Mouse (Mus musculus): ENCODE results near the gene Gnat2. TPM values are rescaled to one million over a fixed set of nuclear protein-coding genes. Genes with fewer than 3 reads are reported as not detected.

Gene Gnat2
- polyA plus RNA-seq (2015; fragmentation: Nextera tagmentation; extraction: Ambion mirVana) = 0.10 and 0.43 TPM in 2 replicates

DNA sequence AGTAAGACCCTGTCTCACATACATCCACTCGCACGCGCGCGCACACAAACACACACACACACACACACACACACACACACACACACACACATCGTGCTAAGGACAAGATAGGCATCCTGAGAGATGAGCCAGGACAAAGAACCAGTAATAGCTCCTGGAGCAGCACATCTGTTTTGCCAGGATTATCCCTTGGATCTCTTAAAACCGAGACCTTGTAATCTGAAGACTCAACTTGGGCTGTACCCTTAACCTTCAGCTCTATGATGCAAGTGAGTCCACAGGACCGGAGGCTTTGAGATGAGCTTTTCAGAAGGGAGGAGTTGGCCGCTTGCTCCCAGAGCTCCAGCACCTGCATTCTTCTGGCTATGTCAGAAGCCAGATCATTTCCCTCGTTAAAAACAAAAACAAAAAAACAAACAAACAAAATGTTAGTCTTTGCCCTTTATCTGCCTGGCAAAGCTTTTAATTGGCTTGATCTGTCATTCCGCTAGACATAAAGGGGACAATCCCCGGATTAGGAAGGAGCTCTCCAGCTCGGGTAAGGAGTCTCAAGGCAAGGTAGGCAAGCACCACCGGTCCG is at the start of gene Gnat2:
Gnat2 (plus strand) TSS at position 254 of the 580 bp plus-strand sequence.
- Histone ChIP-seq H3K27me3 (no peaks in the 10 kb centered on the region), H3K9ac (no peak within 1 kb of the TSS), H3K27ac (no peak within 1 kb of the TSS), H3K4me3 (no peak within 1 kb of the TSS), H3K4me1 (replicated peaks) (peaks cover 4% of the 10 kb centered on the region; the same call in 1 of the 2 replicates), H3K36me3 (no peaks in the 10 kb centered on the region), H3K4me2 (no peak within 1 kb of the TSS), H3K9me3 (no peaks in the 10 kb centered on the region)
- 88% methylated on average over 15 of the region's 15 CpGs for WGBS
- no peak for ATAC-seq (ENCODE audit: low FRiP score)

DNA sequence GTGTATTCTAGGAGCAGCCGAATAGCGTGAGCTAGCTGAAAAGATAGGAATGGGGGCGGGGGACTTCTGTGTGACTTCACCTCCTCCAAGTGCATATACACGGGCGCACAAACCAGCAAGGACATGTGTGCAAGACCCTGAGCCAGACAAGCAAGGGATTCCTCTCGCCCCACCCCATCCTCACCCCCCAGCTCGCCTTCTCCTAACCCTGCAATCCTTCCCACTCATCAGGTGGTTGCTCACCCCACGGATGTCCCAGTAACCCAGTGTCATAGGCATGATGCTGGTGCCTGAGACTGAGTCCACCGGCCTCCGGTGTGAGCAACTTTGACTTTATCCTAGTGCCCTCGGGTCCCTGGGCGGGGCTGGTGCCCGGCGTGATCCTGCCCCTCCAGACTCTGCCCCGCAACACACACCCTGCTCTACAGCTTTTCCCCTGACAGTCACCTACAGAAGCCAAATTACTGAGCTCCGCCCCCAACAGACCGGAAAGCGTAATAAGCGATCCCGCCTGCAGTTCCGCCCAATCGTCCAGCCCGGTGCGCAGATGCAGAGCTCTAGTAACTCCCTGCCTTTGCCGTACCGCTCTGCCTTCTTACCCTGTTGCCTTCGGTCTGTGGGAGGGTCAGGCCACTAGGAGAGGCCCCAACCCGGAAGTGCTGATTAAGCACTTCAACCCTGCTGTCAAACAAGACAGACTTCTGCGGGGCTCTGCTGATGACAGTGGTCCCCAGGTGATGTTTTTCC is 48.0 kb upstream of the Gnat2 start, which contains the start of gene Gstm4:
Gstm4 (minus strand) TSS at position 501 of the 747 bp plus-strand sequence.
- Histone ChIP-seq H3K9ac (peak within 1 kb of the TSS; percentile 73), H3K4me1 (replicated peaks) (peaks cover 12% of the 10 kb centered on the region), H3K36me3 (no peaks in the 10 kb centered on the region), H3K27me3 (0 out of 2 replicates have a peak, but pooled peaks cover 5% of the 10 kb centered on the region), H3K4me3 (peak within 1 kb of the TSS; percentile 56), H3K27ac (peak within 1 kb of the TSS; percentile 67), H3K9me3 (no peaks in the 10 kb centered on the region), H3K4me2 (peak within 1 kb of the TSS; percentile 87)
- WGBS = 6% methylated on average over 29 of the region's 29 CpGs
- peak; percentile 91 for ATAC-seq (ENCODE audit: low FRiP score)

DNA sequence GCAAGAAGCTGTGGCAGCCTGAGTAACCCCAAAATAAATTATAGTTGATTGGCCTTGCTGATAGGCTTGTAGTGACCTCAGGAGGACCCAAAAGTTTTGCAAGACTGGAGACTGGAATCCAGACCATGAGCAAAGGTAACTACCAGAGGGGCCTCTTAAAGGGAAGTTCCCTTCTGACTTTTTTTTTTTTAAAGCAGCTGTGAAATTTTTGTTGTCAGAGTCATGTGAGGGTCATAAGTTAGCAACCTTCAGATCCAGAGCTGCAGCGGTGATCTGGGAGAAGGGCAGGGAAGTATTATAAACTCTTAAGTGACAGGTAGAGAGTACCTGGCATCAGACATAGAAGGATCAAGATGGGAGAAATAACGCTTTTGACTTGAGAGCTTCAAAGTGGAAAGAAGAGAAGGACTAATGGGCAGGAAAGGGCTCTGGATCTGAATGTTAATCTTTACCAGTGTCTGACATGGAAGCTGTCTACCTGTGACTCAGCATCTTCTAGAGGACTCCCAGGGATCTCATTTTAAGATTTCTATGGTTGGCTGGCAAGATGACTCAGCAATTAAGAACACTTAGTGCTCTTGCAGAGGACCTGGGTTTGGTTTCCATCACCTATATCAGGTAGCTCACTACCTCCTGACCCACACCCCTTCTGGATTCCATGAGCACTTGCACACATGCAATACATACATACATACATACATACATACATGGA is 45.5 kb upstream of the Gnat2 start:
- no peak for ATAC-seq (ENCODE audit: low FRiP score)
- Histone ChIP-seq H3K4me2 (no peak overlapping the region), H3K27me3 (0 out of 2 replicates have a peak, but pooled peaks cover 5% of the 10 kb centered on the region), H3K4me1 (replicated peaks) (peaks cover 12% of the 10 kb centered on the region), H3K9me3 (no peaks in the 10 kb centered on the region), H3K9ac (no peak overlapping the region), H3K36me3 (no peaks in the 10 kb centered on the region), H3K27ac (no peak overlapping the region), H3K4me3 (no peak overlapping the region)
- 88% methylated on average over 2 of the region's 2 CpGs for WGBS

DNA sequence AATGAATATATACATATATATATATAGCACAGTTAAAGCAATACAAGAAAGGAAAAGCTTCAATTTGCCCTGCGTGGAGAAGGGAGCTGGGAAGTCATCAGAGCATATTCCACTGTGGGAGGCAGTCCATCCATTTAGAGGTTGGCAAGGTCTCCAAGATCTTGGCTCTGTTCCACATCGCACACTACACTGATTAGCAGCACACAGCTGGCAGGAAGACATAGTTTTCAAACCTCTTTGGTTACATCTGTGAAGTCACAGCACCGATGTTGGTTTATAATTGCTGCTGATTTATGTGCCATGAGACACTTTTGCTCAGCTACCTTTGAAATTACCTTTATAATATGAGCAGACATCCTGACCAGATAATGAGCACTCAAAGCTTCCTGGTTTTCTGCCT is 44.3 kb upstream of the Gnat2 start:
- 86% methylated on average over 3 of the region's 3 CpGs for WGBS
- no peak overlapping the region for H3K4me2 ChIP-seq
- no peak overlapping the region for H3K4me3 ChIP-seq
- no peaks in the 10 kb centered on the region for H3K9me3 ChIP-seq
- no peaks in the 10 kb centered on the region for H3K36me3 ChIP-seq
- H3K4me1 ChIP-seq (replicated peaks) = peaks cover 12% of the 10 kb centered on the region
- H3K9ac ChIP-seq = no peak overlapping the region
- no peak for ATAC-seq (ENCODE audit: low FRiP score)
- no peak overlapping the region for H3K27ac ChIP-seq
- 0 out of 2 replicates have a peak, but pooled peaks cover 3% of the 10 kb centered on the region for H3K27me3 ChIP-seq

DNA sequence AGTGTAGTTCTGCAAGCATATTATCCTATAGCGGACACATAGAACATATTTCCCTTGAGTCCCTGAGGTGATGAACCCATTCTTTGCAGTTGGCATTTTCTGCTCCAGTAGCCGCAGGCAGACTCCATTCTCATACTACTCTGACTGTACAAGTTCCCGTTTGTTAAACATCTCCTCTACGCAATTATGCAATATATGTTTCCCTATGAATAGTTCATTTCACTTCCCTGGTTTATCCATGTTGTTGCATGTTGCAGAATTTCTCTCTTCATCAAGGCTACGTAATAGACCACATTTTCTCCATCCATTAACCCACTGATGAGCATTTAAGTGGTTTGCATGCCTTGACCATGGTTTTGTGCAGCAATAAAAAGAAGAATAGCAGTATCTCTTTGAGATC is 42.1 kb upstream of the Gnat2 start:
- WGBS = 90% methylated on average over 5 of the region's 5 CpGs
- Histone ChIP-seq H3K36me3 (no peaks in the 10 kb centered on the region), H3K27me3 (no peaks in the 10 kb centered on the region), H3K4me1 (replicated peaks) (no peaks in the 10 kb centered on the region), H3K27ac (no peak overlapping the region), H3K9ac (no peak overlapping the region), H3K4me2 (no peak overlapping the region), H3K9me3 (no peaks in the 10 kb centered on the region), H3K4me3 (no peak overlapping the region)
- ATAC-seq (ENCODE audit: low FRiP score) = no peak

DNA sequence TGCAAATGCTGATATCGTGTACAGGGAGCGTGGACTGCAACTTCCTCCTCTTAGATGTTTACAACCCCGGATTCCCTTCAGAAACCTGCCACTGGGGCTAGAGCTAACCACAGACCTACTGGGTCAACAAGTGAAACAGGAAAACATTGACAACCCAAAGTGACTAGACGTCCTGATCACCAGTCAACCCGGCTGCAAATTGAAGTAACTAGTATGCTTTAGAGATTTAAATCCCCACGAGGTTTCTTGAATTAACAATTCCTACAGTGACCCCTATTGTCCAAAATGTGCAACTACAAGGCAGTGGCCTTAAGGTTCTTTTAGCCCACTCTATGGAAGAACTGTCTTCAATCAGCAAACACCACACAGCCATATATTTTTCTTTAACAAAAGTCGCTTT is 31.2 kb upstream of the Gnat2 start:
- Histone ChIP-seq H3K27me3 (0 out of 2 replicates have a peak, but pooled peaks cover 3% of the 10 kb centered on the region), H3K9ac (no peak overlapping the region), H3K9me3 (no peaks in the 10 kb centered on the region), H3K27ac (no peak overlapping the region), H3K4me3 (no peak overlapping the region), H3K4me1 (replicated peaks) (no peaks in the 10 kb centered on the region), H3K36me3 (no peaks in the 10 kb centered on the region), H3K4me2 (no peak overlapping the region)
- ATAC-seq (ENCODE audit: low FRiP score) = no peak
- 27% methylated on average over 7 of the region's 7 CpGs for WGBS

DNA sequence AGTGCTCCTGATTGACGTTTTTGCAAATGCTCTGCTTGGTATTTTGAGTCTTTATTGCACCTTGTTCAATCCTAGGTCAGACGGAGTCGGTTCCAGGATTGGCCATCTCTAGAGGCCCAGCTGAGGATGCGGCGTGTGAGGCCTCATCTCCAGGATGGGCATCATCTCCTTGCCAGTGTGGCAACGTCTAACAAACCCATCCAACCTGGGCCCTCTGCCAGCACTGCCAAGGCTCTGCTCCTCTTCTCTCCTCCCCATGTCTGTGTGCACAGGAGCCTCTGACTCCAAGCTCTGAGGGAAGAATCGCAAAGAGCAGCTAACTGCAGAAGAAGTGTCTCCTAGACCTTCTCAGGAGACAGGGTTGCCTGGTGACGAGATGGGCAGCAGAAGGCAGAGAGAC is 29.9 kb upstream of the Gnat2 start:
- Histone ChIP-seq H3K4me1 (replicated peaks) (no peaks in the 10 kb centered on the region), H3K9me3 (no peaks in the 10 kb centered on the region), H3K9ac (no peak overlapping the region), H3K27me3 (0 out of 2 replicates have a peak, but pooled peaks cover 3% of the 10 kb centered on the region), H3K36me3 (no peaks in the 10 kb centered on the region), H3K4me3 (no peak overlapping the region), H3K4me2 (no peak overlapping the region), H3K27ac (no peak overlapping the region)
- 82% methylated on average over 8 of the region's 8 CpGs for WGBS
- ATAC-seq (ENCODE audit: low FRiP score) = no peak

DNA sequence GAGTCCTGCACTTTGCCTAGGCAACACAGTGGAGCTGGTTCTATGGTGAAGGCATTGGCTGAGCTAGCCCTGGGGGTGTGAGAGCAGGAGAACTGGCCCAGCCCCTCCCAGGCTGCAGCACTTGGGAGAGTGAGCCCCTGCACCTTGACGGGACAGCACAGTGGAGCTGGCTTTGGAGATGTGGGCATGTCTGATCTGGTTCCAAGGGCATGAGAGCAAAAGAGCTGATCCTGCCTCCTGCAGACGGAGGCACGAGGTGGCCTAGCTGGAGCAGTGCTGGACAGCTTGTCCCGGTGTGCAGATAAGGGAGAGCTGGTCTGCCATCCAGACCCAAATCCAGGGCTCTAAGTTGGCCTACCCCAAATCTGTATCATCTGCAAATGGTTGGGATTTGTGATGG is 27.9 kb upstream of the Gnat2 start:
- Histone ChIP-seq H3K27me3 (0 out of 2 replicates have a peak, but pooled peaks cover 3% of the 10 kb centered on the region), H3K4me3 (no peak overlapping the region), H3K9me3 (no peaks in the 10 kb centered on the region), H3K4me1 (replicated peaks) (no peaks in the 10 kb centered on the region), H3K36me3 (no peaks in the 10 kb centered on the region), H3K4me2 (no peak overlapping the region), H3K27ac (no peak overlapping the region), H3K9ac (no peak overlapping the region)
- ATAC-seq (ENCODE audit: low FRiP score) = no peak
- WGBS = 79% methylated on average over 4 of the region's 4 CpGs

DNA sequence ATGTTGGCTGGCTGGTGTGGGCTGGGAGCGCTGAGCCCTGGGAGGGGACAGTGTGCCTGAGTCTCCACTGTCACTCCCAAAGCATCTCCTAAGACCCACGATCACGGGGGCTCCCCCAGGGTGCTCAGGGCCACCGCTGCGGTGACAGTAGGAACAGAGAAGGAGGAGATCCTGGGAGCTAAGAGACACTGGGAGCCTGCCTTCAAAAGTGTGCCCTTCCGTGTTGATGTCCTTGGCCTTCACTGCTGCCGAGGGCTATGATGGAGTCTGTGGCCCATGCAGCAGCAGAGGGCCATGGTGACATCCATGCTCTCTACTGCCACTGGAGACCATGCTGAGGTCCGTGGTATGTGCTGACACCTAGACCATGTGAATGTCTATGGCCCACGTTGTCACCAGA is 27.0 kb upstream of the Gnat2 start:
- Histone ChIP-seq H3K27me3 (0 out of 2 replicates have a peak, but pooled peaks cover 3% of the 10 kb centered on the region), H3K9me3 (no peaks in the 10 kb centered on the region), H3K4me3 (no peak overlapping the region), H3K27ac (no peak overlapping the region), H3K9ac (no peak overlapping the region), H3K4me1 (replicated peaks) (no peaks in the 10 kb centered on the region), H3K4me2 (no peak overlapping the region), H3K36me3 (no peaks in the 10 kb centered on the region)
- WGBS = 85% methylated on average over 9 of the region's 9 CpGs
- ATAC-seq (ENCODE audit: low FRiP score) = no peak

DNA sequence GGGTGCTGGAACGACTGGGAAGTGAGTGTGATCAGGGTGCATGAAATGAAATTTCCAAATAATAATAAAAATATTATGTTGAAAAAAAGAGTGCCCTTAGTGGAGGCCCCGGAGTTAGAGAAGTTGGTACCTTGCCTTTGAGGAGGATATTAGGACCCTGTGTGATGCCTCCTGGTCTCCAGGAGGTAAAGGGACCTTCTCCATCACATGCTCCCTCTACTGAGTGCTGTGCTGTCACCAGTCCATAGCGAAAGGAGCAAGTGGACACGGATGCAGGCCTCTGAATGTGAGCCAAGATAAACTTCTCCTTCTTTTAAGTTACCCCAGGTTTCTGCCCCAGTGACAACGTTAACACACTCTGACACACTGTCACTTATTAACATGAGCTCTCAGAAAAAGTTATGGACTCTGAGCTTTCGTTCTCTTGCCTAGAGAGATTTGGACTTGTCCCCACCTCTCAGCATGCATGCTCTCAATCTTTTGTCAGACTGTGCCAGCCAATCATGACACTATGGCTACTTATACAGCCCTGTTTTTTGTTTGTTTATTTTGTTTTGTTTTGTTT is 25.1 kb upstream of the Gnat2 start:
- 73% methylated on average over 6 of the region's 6 CpGs for WGBS
- 0 out of 2 replicates have a peak, but pooled peaks cover 3% of the 10 kb centered on the region for H3K36me3 ChIP-seq
- H3K4me3 ChIP-seq = no peak overlapping the region
- H3K27me3 ChIP-seq = 0 out of 2 replicates have a peak, but pooled peaks cover 3% of the 10 kb centered on the region
- no peak for ATAC-seq (ENCODE audit: low FRiP score)
- H3K27ac ChIP-seq = no peak overlapping the region
- no peak overlapping the region for H3K9ac ChIP-seq
- H3K9me3 ChIP-seq = no peaks in the 10 kb centered on the region
- H3K4me1 ChIP-seq (replicated peaks) = no peaks in the 10 kb centered on the region
- H3K4me2 ChIP-seq = no peak overlapping the region

DNA sequence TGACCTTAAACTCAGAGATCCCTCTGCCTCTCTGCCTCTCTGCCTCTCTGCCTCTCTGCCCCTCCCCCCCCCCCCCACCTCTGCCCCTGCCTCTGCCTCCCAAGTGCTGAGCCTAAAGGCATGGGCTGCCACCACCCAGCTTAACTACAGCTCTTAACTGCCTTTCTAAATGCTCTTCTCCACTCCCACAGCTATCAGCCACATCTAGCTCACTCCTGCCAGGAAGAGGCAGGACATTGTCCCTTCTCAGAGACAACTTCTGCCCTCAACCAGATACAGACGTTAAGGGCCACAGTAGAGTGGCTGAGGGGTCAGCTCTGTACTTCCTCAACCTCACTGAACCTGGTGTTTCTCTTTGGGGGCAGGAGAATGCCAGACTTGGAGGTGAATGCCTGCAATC is 23.8 kb upstream of the Gnat2 start:
- Histone ChIP-seq H3K4me2 (no peak overlapping the region), H3K36me3 (peaks cover 9% of the 10 kb centered on the region; the same call in 1 of the 2 replicates), H3K4me1 (replicated peaks) (peaks cover 13% of the 10 kb centered on the region), H3K9ac (no peak overlapping the region), H3K27ac (no peak overlapping the region), H3K4me3 (no peak overlapping the region), H3K27me3 (0 out of 2 replicates have a peak, but pooled peaks cover 3% of the 10 kb centered on the region), H3K9me3 (no peaks in the 10 kb centered on the region)
- WGBS = 44% methylated on average over 1 of the region's 1 CpGs
- ATAC-seq (ENCODE audit: low FRiP score) = no peak

Data from hindbrain, embryonic 13.5 days (tissue).